Mouse (Mus musculus): ENCODE results near the gene Plekhh3. TPM values are rescaled to one million over a fixed set of nuclear protein-coding genes. Genes with fewer than 3 reads are reported as not detected.

Gene Plekhh3
- total RNA-seq, 2 experiments from 2014 or later = 18.4 to 24.0 TPM

GRCm38 (mm10) chr11:101119761-101120544 is 51.2 kb downstream of the Plekhh3 start, which contains the start of the genes Retreg3 and Tubg1:
Retreg3 (minus strand) TSS chr11:101119893.
Tubg1 (plus strand) TSS chr11:101119938.
- DNase-seq = peak; percentile 99

GRCm38 (mm10) chr11:101119131-101119760 is 51.9 kb downstream of the Plekhh3 start:
- DNase-seq = no peak

GRCm38 (mm10) chr11:101118105-101118504 is 53.0 kb downstream of the Plekhh3 start:
- DNase-seq = no peak

GRCm38 (mm10) chr11:101115564-101115963 is 55.6 kb downstream of the Plekhh3 start:
- no peak for DNase-seq

Small RNA genes lying within 50 kb of the gene (microRNA-seq; reads per million reads assigned to microRNA genes)
- 0 reads per million in 2 experiments for gene Gm27626 (ENCODE audit: borderline replicate concordance in 2 of 2)

Other genes starting within 250 kb of the Plekhh3 start
- gene Stat3, start 231.8 kb downstream of the Plekhh3 start, total RNA-seq (2021) = 10 to 100 TPM; 32.5 to 49.5 TPM
- 100 to 1,000 TPM; 175 to 196 TPM for gene Cavin1, start 200.5 kb downstream of the Plekhh3 start, total RNA-seq (2021)
- gene Atp6v0a1, start 161.9 kb downstream of the Plekhh3 start, total RNA-seq (2021) = 10 to 100 TPM; 56.9 to 60.0 TPM
- 1 to 10 TPM; 3.3 to 3.9 TPM for gene Naglu, start 101.3 kb downstream of the Plekhh3 start, total RNA-seq (2021)
- not detected for gene Hsd17b1, start 92.9 kb downstream of the Plekhh3 start, total RNA-seq (2021)
- gene Coasy, start 88.8 kb downstream of the Plekhh3 start, total RNA-seq (2021) = 10 to 100 TPM in 1 of 2 experiments, 1 to 10 TPM in 1; 7.9 to 10.3 TPM
- 10 to 100 TPM in 1 of 2 experiments, 1 to 10 TPM in 1; 7.5 to 11.0 TPM for gene Mlx, start 84.1 kb downstream of the Plekhh3 start, total RNA-seq (2021)
- 1 to 10 TPM; 1.5 to 1.7 TPM for gene Psmc3ip, start 75.9 kb downstream of the Plekhh3 start, total RNA-seq (2021)
- gene Retreg3, start 51.5 kb downstream of the Plekhh3 start, total RNA-seq (2021) = 10 to 100 TPM; 28.4 to 29.9 TPM
- gene Tubg1, start 51.4 kb downstream of the Plekhh3 start, total RNA-seq (2021) = 10 to 100 TPM; 22.8 to 23.4 TPM
- 1 to 10 TPM; 2.7 to 2.8 TPM for gene Tubg2, start 15.4 kb downstream of the Plekhh3 start, total RNA-seq (2021)
- 1 to 10 TPM in 1 of 2 experiments, under 1 TPM in 1; 0.99 to 2.2 TPM for gene Cntnap1, start 828 bp downstream of the Plekhh3 start, total RNA-seq (2021)
- not detected for gene Ccr10, start 4.1 kb upstream of the Plekhh3 start, total RNA-seq (2021)
- 10 to 100 TPM; 17.8 to 18.9 TPM for gene Ezh1, start 55.1 kb upstream of the Plekhh3 start, total RNA-seq (2021)
- gene Ramp2, start 74.7 kb upstream of the Plekhh3 start, total RNA-seq (2021) = 10 to 100 TPM; 31.8 to 51.8 TPM
- gene Vps25, start 82.4 kb upstream of the Plekhh3 start, total RNA-seq (2021) = 10 to 100 TPM; 31.8 to 36.4 TPM
- under 1 TPM in 1 of 2 experiments, not detected in 1; 0.48 TPM for gene Wnk4, start 89.2 kb upstream of the Plekhh3 start, total RNA-seq (2021)
- gene Cntd1, start 107.7 kb upstream of the Plekhh3 start, total RNA-seq (2021) = under 1 TPM; 0.21 to 0.28 TPM
- gene Coa3, start 107.8 kb upstream of the Plekhh3 start, total RNA-seq (2021) = 10 to 100 TPM; 67.4 to 68.7 TPM
- 10 to 100 TPM; 78.2 to 79.6 TPM for gene Becn1, start 130.9 kb upstream of the Plekhh3 start, total RNA-seq (2021)
- 10 to 100 TPM; 66.3 to 67.8 TPM for gene Psme3, start 144.9 kb upstream of the Plekhh3 start, total RNA-seq (2021)
- 1 to 10 TPM; 1.3 to 1.6 TPM for gene Aoc2, start 153.7 kb upstream of the Plekhh3 start, total RNA-seq (2021)
- gene Aoc3, start 159.3 kb upstream of the Plekhh3 start, total RNA-seq (2021) = 10 to 100 TPM in 1 of 2 experiments, 1 to 10 TPM in 1; 5.6 to 22.7 TPM
- gene G6pc, start 196.2 kb upstream of the Plekhh3 start, total RNA-seq (2021) = not detected
- 10 to 100 TPM; 16.0 to 17.1 TPM for gene Aarsd1, start 246.3 kb upstream of the Plekhh3 start, total RNA-seq (2021)

Measured in gastrocnemius, postnatal 25 days (tissue).